Mouse (Mus musculus) MEL (cell line): ENCODE measurements around the gene Fgfr2. TPM values are rescaled to one million over a fixed set of nuclear protein-coding genes. Genes with fewer than 3 reads are reported as not detected.

Experiments
- DNase-seq: peaks from one replicate; pipeline ENCODE4 v3.0.0; 2011; ENCODE audit warnings: low read depth, low spot score
- H3K27ac ChIP-seq: 2 replicates; pipeline ENCODE4 v1.5.1; 2012; ENCODE audit warnings: low read depth, mild to moderate bottlenecking, control low read depth, low read length, moderate library complexity; ENCODE audit not compliant: control insufficient read depth
- H3K27me3 ChIP-seq, 2 experiments: fragments of 150-350 bp in 1 of 2; sonication (generic) in 1 of 2; 2 replicates each; pipeline ENCODE4 v1.6.1; 2012; ENCODE audit warnings: low read length in 2 of 2, mild to moderate bottlenecking in 2 of 2, improper control_type of control experiment in 1 of 2, moderate library complexity in 1 of 2; ENCODE audit not compliant: insufficient read depth in 2 of 2, control insufficient read depth in 1 of 2
- H3K36me3 ChIP-seq, 2 experiments: 2 replicates each; pipeline ENCODE4 v1.6.1; 2012 to 2014; ENCODE audit warnings: low read length in 2 of 2, improper control_type of control experiment in 1 of 2, inconsistent platforms in 1 of 2, mild to moderate bottlenecking in 1 of 2; ENCODE audit not compliant: insufficient read depth in 2 of 2, control insufficient read depth in 1 of 2
- H3K4me1 ChIP-seq, 2 experiments: fragments of 150-350 bp in 1 of 2; sonication (generic) in 1 of 2; 2 replicates each; pipeline ENCODE4 v1.6.1; 2012; ENCODE audit warnings: low read length in 2 of 2, improper control_type of control experiment in 1 of 2, mild to moderate bottlenecking in 1 of 2; ENCODE audit not compliant: insufficient read depth in 2 of 2, control insufficient read depth in 1 of 2
- H3K4me3 ChIP-seq, 2 experiments: fragments of 150-350 bp in 1 of 2; sonication (generic) in 1 of 2; 2 replicates each; pipeline ENCODE4 v1.5.1; 2012; ENCODE audit warnings: low read depth in 2 of 2, low read length in 2 of 2, mild to moderate bottlenecking in 2 of 2, moderate library complexity in 2 of 2, control low read depth in 1 of 2, improper control_type of control experiment in 1 of 2; ENCODE audit not compliant: control insufficient read depth in 1 of 2, insufficient read depth in 1 of 2
- H3K79me2 ChIP-seq: 2 replicates; pipeline ENCODE4 v1.6.1; 2012; ENCODE audit warnings: mild to moderate bottlenecking, low read length, moderate library complexity; ENCODE audit not compliant: control insufficient read depth, poor library complexity, insufficient read depth
- H3K9ac ChIP-seq: 2 replicates; pipeline ENCODE4 v1.6.1; 2012; ENCODE audit warnings: low read depth, mild to moderate bottlenecking, control low read depth, low read length, moderate library complexity; ENCODE audit not compliant: control insufficient read depth, poor library complexity, severe bottlenecking
- H3K9me3 ChIP-seq: fragments of 150-350 bp; sonication (generic); replicated peaks from 2 replicates; pipeline ENCODE4 v1.6.1; 2012; ENCODE audit warnings: mild to moderate bottlenecking, low read length, improper control_type of control experiment, moderate library complexity; ENCODE audit not compliant: insufficient read depth
- GATA1 ChIP-seq: IDR thresholded peaks from 2 replicates; pipeline ENCODE4 v1.6.1; 2011; ENCODE audit warnings: low read depth, low read length, improper control_type of control experiment
- JUND ChIP-seq: IDR thresholded peaks from 2 replicates; pipeline ENCODE4 v1.6.1; 2011; ENCODE audit warnings: low read depth, mild to moderate bottlenecking, improper control_type of control experiment, low read length
- KAT2A ChIP-seq: conservative IDR thresholded peaks from 2 replicates; pipeline ENCODE4 v1.6.1; 2012; ENCODE audit warnings: low read depth, low read length, improper control_type of control experiment, inconsistent platforms
- MYC ChIP-seq: IDR thresholded peaks from 2 replicates; pipeline ENCODE4 v1.6.1; 2011; ENCODE audit warnings: low read depth, mild to moderate bottlenecking, low read length, improper control_type of control experiment, moderate library complexity
- NELFE ChIP-seq: IDR thresholded peaks from 2 replicates; pipeline ENCODE4 v1.6.1; 2011; ENCODE audit warnings: low read depth, low read length, improper control_type of control experiment
- POLR2A ChIP-seq, 2 experiments: IDR thresholded peaks; 2 replicates each; pipeline ENCODE4 v1.6.1; 2011 to 2012; ENCODE audit warnings: low read length in 2 of 2, mild to moderate bottlenecking in 2 of 2, control low read depth in 1 of 2, improper control_type of control experiment in 1 of 2, low read depth in 1 of 2, moderate library complexity in 1 of 2; ENCODE audit not compliant: control insufficient read depth in 1 of 2, insufficient read depth in 1 of 2, poor library complexity in 1 of 2
- RAD21 ChIP-seq: IDR thresholded peaks from 2 replicates; pipeline ENCODE4 v1.6.1; 2011; ENCODE audit warnings: mild to moderate bottlenecking, low read depth, low read length, improper control_type of control experiment
- TBP ChIP-seq: IDR thresholded peaks from 2 replicates; pipeline ENCODE4 v1.8.0; 2011; ENCODE audit warnings: low read depth, low read length, improper control_type of control experiment
- TCF12 ChIP-seq: IDR thresholded peaks from 2 replicates; pipeline ENCODE4 v1.6.1; 2014; ENCODE audit warnings: low read depth, mild to moderate bottlenecking, inconsistent platforms, low read length, improper control_type of control experiment, moderate library complexity
- polyA plus RNA-seq, 2 experiments: library from polyadenylated mRNA; stranded (reverse) in 1 of 2; unstranded in 1 of 2; fragments of >175 nt in 1 of 2; fragments of >200 nt in 1 of 2; gene quantifications; 2 replicates each; pipeline versions ENCODE4 v1.2.1 to v1.2.4; 2012; ENCODE audit warnings: low replicate concordance in 2 of 2, low read depth in 1 of 2; ENCODE audit not compliant: insufficient read length in 2 of 2, insufficient read depth in 1 of 2, missing spikeins in 1 of 2
- total RNA-seq: library from RNA; depleted of rRNA; stranded (reverse); fragments of 300-350 nt; gene quantifications from 2 replicates; pipeline ENCODE4 v1.2.3, GENCODE M21; 2012

Gene Fgfr2
- total and polyA plus RNA-seq, 3 experiments: not detected

- TF ChIP-seq TCF12 (peak; percentile 48; the same call in 1 of the 2 replicates), MYC (no peak), JUND (no peak), RAD21 (no peak), KAT2A (no peak), GATA1 (0 out of 2 replicates have a peak, but pooled peaks have one; percentile 12)
Measured at GRCm38 (mm10) chr7:132558141-132558736, 564.9 kb downstream of the Fgfr2 start (continued).

GRCm38 (mm10) chr7:132556575-132556974 lies 566.6 kb downstream of the Fgfr2 start:
- no peak overlapping the region for H3K27ac ChIP-seq
- no peaks in the 10 kb centered on the region for H3K9me3 ChIP-seq
- DNase-seq: no peak
- no peak overlapping the region for H3K9ac ChIP-seq
- no peak overlapping the region for H3K4me3 ChIP-seq
- TF ChIP-seq TBP: no peak
- 0 out of 4 replicates have a peak, but pooled peaks of 1 of the 2 experiments have one; percentile 0 for TF ChIP-seq POLR2A (IDR thresholded peaks at IDR 0.05; ENCODE audit: control insufficient read depth in 1 of 2, insufficient read depth in 1 of 2, low read depth in 1 of 2, low read length in 2 of 2, poor library complexity in 1 of 2)
- no peaks in the 10 kb centered on the region for H3K79me2 ChIP-seq
- peaks cover 15 to 21% of the 10 kb centered on the region in 2 experiments for H3K36me3 ChIP-seq
- H3K4me1 ChIP-seq: peaks cover 0 to 16% of the 10 kb centered on the region in 2 experiments; a peak in 3 of 4 replicates
- H3K27me3 ChIP-seq: no peaks in the 10 kb centered on the region

GRCm38 (mm10) chr7:132555911-132556310 lies 567.2 kb downstream of the Fgfr2 start:
- Histone ChIP-seq H3K27me3 (no peaks in the 10 kb centered on the region), H3K9ac (no peak overlapping the region), H3K4me3 (no peak overlapping the region), H3K36me3 (peaks cover 15 to 17% of the 10 kb centered on the region in 2 experiments), H3K9me3 (no peaks in the 10 kb centered on the region), H3K79me2 (no peaks in the 10 kb centered on the region), H3K27ac (no peak overlapping the region), H3K4me1 (peaks cover 0 to 18% of the 10 kb centered on the region in 2 experiments; a peak in 3 of 4 replicates)
- TF ChIP-seq TBP (no peak), POLR2A (IDR thresholded peaks at IDR 0.05; ENCODE audit: control insufficient read depth in 1 of 2, insufficient read depth in 1 of 2, low read depth in 1 of 2, low read length in 2 of 2, poor library complexity in 1 of 2) (0 out of 4 replicates have a peak, but pooled peaks of 1 of the 2 experiments have one; percentile 9)
- no peak for DNase-seq

- Histone ChIP-seq H3K9me3 (no peaks in the 10 kb centered on the region), H3K27ac (no peak overlapping the region), H3K9ac (no peak overlapping the region), H3K4me3 (no peak overlapping the region), H3K27me3 (no peaks in the 10 kb centered on the region), H3K36me3 (peaks cover 8 to 12% of the 10 kb centered on the region in 2 experiments), H3K4me1 (peaks cover 0 to 22% of the 10 kb centered on the region in 2 experiments; a peak in 2 of 4 replicates), H3K79me2 (no peaks in the 10 kb centered on the region)
- peak; percentile 34 for DNase-seq
- TF ChIP-seq TCF12: 0 out of 2 replicates have a peak, but pooled peaks have one; percentile 8
- TF ChIP-seq NELFE: no peak
Measured at GRCm38 (mm10) chr7:132554091-132554490, 569.1 kb downstream of the Fgfr2 start.
